Mouse (Mus musculus): ENCODE measurements at regions not wholly inside any gene's neighbourhood (a gene's known extent, or its start where the extent isn't known, plus 50 kb on each side); places are given as distances from the start of the nearest gene placed in this dataset.

GRCm38 (mm10) chr13:101883177-101883576 is 115.2 kb upstream of the Pik3r1 start:
- DNase-seq, result no peak

- no peak for DNase-seq
Observed at GRCm38 (mm10) chr13:101884752-101885151, 116.7 kb upstream of the Pik3r1 start.

- no peak for DNase-seq
Observed at GRCm38 (mm10) chr13:101891473-101891872, 123.5 kb upstream of the Pik3r1 start.

GRCm38 (mm10) chr13:101893035-101893600 is 125.1 kb upstream of the Pik3r1 start:
- DNase-seq, result no peak

GRCm38 (mm10) chr13:101895161-101895560 is 127.1 kb upstream of the Pik3r1 start:
- no peak for DNase-seq

- no peak for DNase-seq
Observed at GRCm38 (mm10) chr13:101895686-101896085, 127.7 kb upstream of the Pik3r1 start.

- DNase-seq, result no peak
Observed at GRCm38 (mm10) chr13:101896946-101897345, 128.9 kb upstream of the Pik3r1 start.

GRCm38 (mm10) chr13:101902213-101902612 is 134.2 kb upstream of the Pik3r1 start:
- DNase-seq, result no peak

- DNase-seq, result no peak
Observed at GRCm38 (mm10) chr13:101905909-101906676, 138.1 kb upstream of the Pik3r1 start.

- DNase-seq, result no peak
Observed at GRCm38 (mm10) chr13:101909026-101909425, 141.0 kb upstream of the Pik3r1 start.

GRCm38 (mm10) chr13:101910687-101911086 is 142.7 kb upstream of the Pik3r1 start:
- DNase-seq, result no peak

GRCm38 (mm10) chr13:101914132-101914531 is 146.1 kb upstream of the Pik3r1 start:
- DNase-seq, result no peak

GRCm38 (mm10) chr13:101914691-101915541 is 146.9 kb upstream of the Pik3r1 start:
- no peak for DNase-seq

GRCm38 (mm10) chr13:101915542-101915941 is 147.5 kb upstream of the Pik3r1 start:
- no peak for DNase-seq

- DNase-seq, result no peak
Observed at GRCm38 (mm10) chr13:101915948-101916594, 148.1 kb upstream of the Pik3r1 start.

GRCm38 (mm10) chr13:101916876-101917275 is 148.9 kb upstream of the Pik3r1 start:
- DNase-seq, result no peak

GRCm38 (mm10) chr13:101918185-101918584 is 150.2 kb upstream of the Pik3r1 start:
- no peak for DNase-seq

- no peak for DNase-seq
Observed at GRCm38 (mm10) chr13:101919266-101919665, 151.2 kb upstream of the Pik3r1 start.

- no peak for DNase-seq
Observed at GRCm38 (mm10) chr13:101920384-101920783, 152.4 kb upstream of the Pik3r1 start.

- no peak for DNase-seq
Observed at GRCm38 (mm10) chr13:101924637-101925036, 156.6 kb upstream of the Pik3r1 start.

GRCm38 (mm10) chr13:101931264-101931663 is 163.2 kb upstream of the Pik3r1 start:
- no peak for DNase-seq

GRCm38 (mm10) chr13:101931882-101932281 is 163.9 kb upstream of the Pik3r1 start:
- no peak for DNase-seq

GRCm38 (mm10) chr13:101935843-101936242 is 167.8 kb upstream of the Pik3r1 start:
- no peak for DNase-seq

All from adrenal gland, adult 8-10 months (tissue).